ENCODE assay signal across 8 mouse cellular contexts in genomic region chr19:42613116-42613515, GRCm38 (mm10). TPM values are rescaled to one million over a fixed set of nuclear protein-coding genes. Genes with fewer than 3 reads are reported as not detected.
A peak's percentile ranks its signal among the peaks of the same experiment; 100 is the strongest.
DNase-seq lines count a peak whose midpoint lies in the region; ATAC-seq and TF ChIP-seq lines count a peak whose summit lies in the region.

No protein-coding gene starts in this region.

- WGBS in lung, postnatal 0 days, result 17% methylated on average over 7 of the region's 7 CpGs
- WGBS in heart, embryonic 15.5 days, result 21% methylated on average over 7 of the region's 7 CpGs
- WGBS in limb, embryonic 12.5 days, result 12% methylated on average over 7 of the region's 7 CpGs
- WGBS in stomach, embryonic 16.5 days, result 20% methylated on average over 7 of the region's 7 CpGs

- H3K9ac ChIP-seq in lung, postnatal 0 days (replicated peaks; ENCODE audit: low read depth), result no peak overlapping the region
- peak overlapping the region; percentile 44; the same call in 1 of the 2 replicates for H3K9ac ChIP-seq in heart, embryonic 15.5 days
- H3K9ac ChIP-seq in limb, embryonic 12.5 days (replicated peaks), result peak overlapping the region; percentile 54; the same call in 1 of the 2 replicates
- peak overlapping the region; percentile 65 for H3K9ac ChIP-seq in stomach, embryonic 16.5 days (ENCODE audit: low read length)

- H3K4me1 ChIP-seq in lung, postnatal 0 days (ENCODE audit: insufficient read depth, low read depth, low read length), result no peaks in the 10 kb centered on the region
- H3K4me1 ChIP-seq in heart, embryonic 15.5 days (replicated peaks), result peaks cover 18% of the 10 kb centered on the region
- H3K4me1 ChIP-seq in limb, embryonic 12.5 days (replicated peaks), result peaks cover 16% of the 10 kb centered on the region
- H3K4me1 ChIP-seq in stomach, embryonic 16.5 days (ENCODE audit: control insufficient read depth, insufficient read depth, low read length), result peaks cover 9% of the 10 kb centered on the region; the same call in 1 of the 2 replicates

- no peaks in the 10 kb centered on the region for H3K36me3 ChIP-seq in lung, postnatal 0 days (ENCODE audit: insufficient read depth, low read length)
- no peaks in the 10 kb centered on the region for H3K36me3 ChIP-seq in heart, embryonic 15.5 days
- no peaks in the 10 kb centered on the region for H3K36me3 ChIP-seq in limb, embryonic 12.5 days
- H3K36me3 ChIP-seq in stomach, embryonic 16.5 days (ENCODE audit: control insufficient read depth, insufficient read depth, low read length), result no peaks in the 10 kb centered on the region

- peak overlapping the region; percentile 35 for H3K4me3 ChIP-seq in lung, postnatal 0 days (ENCODE audit: low read depth, low read length)
- peak overlapping the region; percentile 52 for H3K4me3 ChIP-seq in heart, embryonic 15.5 days
- peak overlapping the region; percentile 40 for H3K4me3 ChIP-seq in limb, embryonic 12.5 days (replicated peaks)
- peak overlapping the region; percentile 45 for H3K4me3 ChIP-seq in stomach, embryonic 16.5 days (replicated peaks; ENCODE audit: low read length)

- no peak for ATAC-seq in lung, postnatal 0 days
- no peak for ATAC-seq in heart, embryonic 15.5 days (replicated peaks; ENCODE audit: insufficient number of reproducible peaks, insufficient read depth, low FRiP score, low read depth)
- no peak for ATAC-seq in limb, embryonic 12.5 days (ENCODE audit: insufficient number of reproducible peaks, insufficient read depth, low FRiP score, low TSS enrichment, low read depth)
- no peak for ATAC-seq in stomach, embryonic 16.5 days (ENCODE audit: insufficient read depth, low FRiP score)

- no peak for TF ChIP-seq EP300 in lung, postnatal 0 days (IDR thresholded peaks at IDR 0.05)

- no peaks in the 10 kb centered on the region for H3K27me3 ChIP-seq in lung, postnatal 0 days (replicated peaks; ENCODE audit: insufficient read depth, low read length)
- peaks cover 33% of the 10 kb centered on the region for H3K27me3 ChIP-seq in heart, embryonic 15.5 days
- H3K27me3 ChIP-seq in limb, embryonic 12.5 days, result peaks cover 32% of the 10 kb centered on the region
- no peaks in the 10 kb centered on the region for H3K27me3 ChIP-seq in stomach, embryonic 16.5 days (ENCODE audit: control insufficient read depth, insufficient read depth, low read length)

- TF ChIP-seq CTCF in lung, postnatal 0 days (IDR thresholded peaks at IDR 0.05), result no peak

- H3K27ac ChIP-seq in lung, postnatal 0 days (ENCODE audit: low read length), result no peak overlapping the region
- H3K27ac ChIP-seq in heart, embryonic 15.5 days, result no peak overlapping the region
- no peak overlapping the region for H3K27ac ChIP-seq in limb, embryonic 12.5 days
- H3K27ac ChIP-seq in stomach, embryonic 16.5 days (ENCODE audit: low read length), result no peak overlapping the region

- no peak for DNase-seq in lung, postnatal 0 days (ENCODE audit: low spot score)
- DNase-seq in lung, adult 18-20 months, result no peak
- DNase-seq in T-cell, adult 2 months (ENCODE audit: low spot score), result no peak
- DNase-seq in layer of hippocampus, adult 9-11 months, result no peak
- DNase-seq in natural killer cell, adult 2 months (ENCODE audit: low spot score in 2 of 2), result no peak

- peak overlapping the region; percentile 81 for H3K4me2 ChIP-seq in lung, postnatal 0 days (replicated peaks; ENCODE audit: low read depth, low read length)
- peak overlapping the region; percentile 90 for H3K4me2 ChIP-seq in heart, embryonic 15.5 days
- H3K4me2 ChIP-seq in limb, embryonic 12.5 days, result peak overlapping the region; percentile 78
- peak overlapping the region; percentile 57 for H3K4me2 ChIP-seq in stomach, embryonic 16.5 days (ENCODE audit: low read depth, low read length)

- H3K9me3 ChIP-seq in lung, postnatal 0 days (ENCODE audit: low read length), result no peaks in the 10 kb centered on the region
- H3K9me3 ChIP-seq in heart, embryonic 15.5 days (replicated peaks), result no peaks in the 10 kb centered on the region
- H3K9me3 ChIP-seq in limb, embryonic 12.5 days, result no peaks in the 10 kb centered on the region
- H3K9me3 ChIP-seq in stomach, embryonic 16.5 days (replicated peaks; ENCODE audit: control insufficient read depth, low read length), result no peaks in the 10 kb centered on the region

RNA-seq across cellular contexts. Expression of gene Loxl4, which starts 0.5 kb away (rescaled TPM):
- 0.60 and 0.64 TPM in 2 replicates for polyA plus RNA-seq in lung, postnatal 0 days (2015; fragmentation: Nextera tagmentation; extraction: Ambion mirVana)
- 0.14 and 0.39 TPM in 2 replicates for polyA plus RNA-seq in heart, embryonic 15.5 days (2015; fragmentation: Nextera tagmentation; extraction: Ambion mirVana)
- 0.43 and 0.67 TPM in 2 replicates for polyA plus RNA-seq in limb, embryonic 12.5 days (2016; fragmentation: Nextera tagmentation; extraction: Ambion mirVana)
- polyA plus RNA-seq in stomach, embryonic 16.5 days (2015; fragmentation: Nextera tagmentation; extraction: Ambion mirVana), result 5.0 and 5.1 TPM in 2 replicates
